Mouse (Mus musculus): Measurements from ENCODE around the gene Plpp7.

DNA sequence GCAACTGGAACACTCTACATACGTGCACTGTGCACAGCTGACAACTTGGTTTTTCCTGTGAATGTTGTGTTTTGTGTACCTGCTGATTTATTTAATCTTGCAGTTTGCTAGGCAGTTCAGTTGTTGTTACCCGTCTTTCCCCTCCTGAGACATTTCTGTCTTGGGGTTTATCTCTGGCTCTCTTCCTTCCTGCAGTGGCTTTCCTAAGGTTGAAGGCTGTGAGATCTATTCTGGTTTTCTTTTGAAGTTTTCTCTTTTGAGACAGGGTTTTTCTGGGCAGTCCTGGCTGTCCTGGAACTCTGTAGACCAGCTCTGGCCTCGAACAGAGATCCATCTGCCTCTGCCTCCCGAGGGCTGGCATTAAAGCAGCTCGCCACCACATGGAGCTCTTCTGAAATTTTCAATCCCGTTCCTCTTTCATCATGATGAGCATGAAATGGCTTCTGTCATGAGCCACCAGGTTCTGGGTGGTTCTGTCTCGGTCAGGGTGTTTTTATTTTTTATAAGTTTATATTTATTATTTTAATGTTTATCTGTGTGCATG is 59.7 kb downstream of the Plpp7 start:
- no peak for TF ChIP-seq CTCF (IDR thresholded peaks at IDR 0.05; ENCODE audit: extremely low read depth, insufficient read depth, insufficient read length, insufficient replicate concordance)
- TF ChIP-seq POLR2A (IDR thresholded peaks at IDR 0.05; ENCODE audit: low read depth, low read length) = no peak
